Mouse (Mus musculus) testis, adult 2 months (tissue): ENCODE data around the gene 6030458C11Rik.

Experiments used
- CTCF ChIP-seq: fragments of 200-500 bp; IDR thresholded peaks from 2 replicates; pipeline ENCODE4 v1.5.1; 2012; ENCODE audit warnings: low read depth, mild to moderate bottlenecking, inconsistent platforms, low read length, moderate library complexity; ENCODE audit not compliant: control insufficient read depth, insufficient read depth, insufficient replicate concordance
- POLR2A ChIP-seq: fragments of 200-500 bp; IDR thresholded peaks from 2 replicates; pipeline ENCODE4 v1.6.1; 2012; ENCODE audit warnings: low read depth, mild to moderate bottlenecking, inconsistent platforms, low read length, moderate library complexity; ENCODE audit not compliant: control insufficient read depth

GRCm38 (mm10) chr15:12858645-12859044 is 34.2 kb upstream of the 6030458C11Rik start:
- TF ChIP-seq CTCF (no peak), POLR2A (no peak)
